Mouse (Mus musculus): ENCODE data around the gene Amph. TPM values are rescaled to one million over a fixed set of nuclear protein-coding genes. Genes with fewer than 3 reads are reported as not detected.

The Amph gene
- polyA plus RNA-seq, 1 experiment from 2014 or later, result 103 TPM

- Histone ChIP-seq H3K4me1 (ENCODE audit: control insufficient read depth, insufficient read depth, low read length) (no peaks in the 10 kb centered on the region), H3K4me2 (ENCODE audit: low read depth, low read length) (no peak overlapping the region), H3K4me3 (ENCODE audit: low read depth, low read length) (no peak overlapping the region), H3K27me3 (ENCODE audit: control insufficient read depth, insufficient read depth, low read length) (no peaks in the 10 kb centered on the region), H3K9ac (replicated peaks; ENCODE audit: low read depth, low read length) (no peak overlapping the region), H3K27ac (ENCODE audit: low read depth, low read length) (no peak overlapping the region), H3K36me3 (ENCODE audit: control insufficient read depth, insufficient read depth, low read length) (no peaks in the 10 kb centered on the region), H3K9me3 (ENCODE audit: control insufficient read depth, low read length) (no peaks in the 10 kb centered on the region)
- 70% methylated on average over 3 of the region's 3 CpGs for WGBS
- ATAC-seq (ENCODE audit: low read depth), result no peak
Measured at GRCm38 (mm10) chr13:19008440-19008839, 60.4 kb downstream of the Amph start.

- no peaks in the 10 kb centered on the region for H3K9me3 ChIP-seq (ENCODE audit: control insufficient read depth, low read length)
- no peaks in the 10 kb centered on the region for H3K27me3 ChIP-seq (ENCODE audit: control insufficient read depth, insufficient read depth, low read length)
- H3K4me1 ChIP-seq (ENCODE audit: control insufficient read depth, insufficient read depth, low read length), result no peaks in the 10 kb centered on the region
- no peaks in the 10 kb centered on the region for H3K36me3 ChIP-seq (ENCODE audit: control insufficient read depth, insufficient read depth, low read length)
- H3K9ac ChIP-seq (replicated peaks; ENCODE audit: low read depth, low read length), result no peak overlapping the region
- H3K4me2 ChIP-seq (ENCODE audit: low read depth, low read length), result no peak overlapping the region
- no peak overlapping the region for H3K27ac ChIP-seq (ENCODE audit: low read depth, low read length)
- 90% methylated on average over 4 of the region's 4 CpGs for WGBS
- no peak overlapping the region for H3K4me3 ChIP-seq (ENCODE audit: low read depth, low read length)
- ATAC-seq (ENCODE audit: low read depth), result no peak
Measured at GRCm38 (mm10) chr13:19014825-19015375, 66.9 kb downstream of the Amph start.

- Histone ChIP-seq H3K27ac (ENCODE audit: low read depth, low read length) (no peak overlapping the region), H3K36me3 (ENCODE audit: control insufficient read depth, insufficient read depth, low read length) (no peaks in the 10 kb centered on the region), H3K4me1 (ENCODE audit: control insufficient read depth, insufficient read depth, low read length) (no peaks in the 10 kb centered on the region), H3K4me3 (ENCODE audit: low read depth, low read length) (no peak overlapping the region), H3K9ac (replicated peaks; ENCODE audit: low read depth, low read length) (no peak overlapping the region), H3K27me3 (ENCODE audit: control insufficient read depth, insufficient read depth, low read length) (no peaks in the 10 kb centered on the region), H3K4me2 (ENCODE audit: low read depth, low read length) (no peak overlapping the region), H3K9me3 (ENCODE audit: control insufficient read depth, low read length) (no peaks in the 10 kb centered on the region)
- WGBS, result 66% methylated on average over 2 of the region's 2 CpGs
- no peak for ATAC-seq (ENCODE audit: low read depth)
Measured at GRCm38 (mm10) chr13:19021529-19021928, 73.5 kb downstream of the Amph start.

- no peak for ATAC-seq (ENCODE audit: low read depth)
- no peak overlapping the region for H3K9ac ChIP-seq (replicated peaks; ENCODE audit: low read depth, low read length)
- no peak overlapping the region for H3K4me3 ChIP-seq (ENCODE audit: low read depth, low read length)
- H3K4me1 ChIP-seq (ENCODE audit: control insufficient read depth, insufficient read depth, low read length), result no peaks in the 10 kb centered on the region
- no peak overlapping the region for H3K4me2 ChIP-seq (ENCODE audit: low read depth, low read length)
- no peaks in the 10 kb centered on the region for H3K36me3 ChIP-seq (ENCODE audit: control insufficient read depth, insufficient read depth, low read length)
- 72% methylated on average over 3 of the region's 3 CpGs for WGBS
- no peaks in the 10 kb centered on the region for H3K27me3 ChIP-seq (ENCODE audit: control insufficient read depth, insufficient read depth, low read length)
- no peak overlapping the region for H3K27ac ChIP-seq (ENCODE audit: low read depth, low read length)
- no peaks in the 10 kb centered on the region for H3K9me3 ChIP-seq (ENCODE audit: control insufficient read depth, low read length)
Measured at GRCm38 (mm10) chr13:19022310-19022709, 74.3 kb downstream of the Amph start.

- peak; percentile 35; the same call in 1 of the 2 replicates for ATAC-seq (ENCODE audit: low read depth)
- H3K9ac ChIP-seq (replicated peaks; ENCODE audit: low read depth, low read length), result no peak overlapping the region
- H3K4me1 ChIP-seq (ENCODE audit: control insufficient read depth, insufficient read depth, low read length), result no peaks in the 10 kb centered on the region
- H3K4me3 ChIP-seq (ENCODE audit: low read depth, low read length), result no peak overlapping the region
- H3K36me3 ChIP-seq (ENCODE audit: control insufficient read depth, insufficient read depth, low read length), result no peaks in the 10 kb centered on the region
- no peaks in the 10 kb centered on the region for H3K27me3 ChIP-seq (ENCODE audit: control insufficient read depth, insufficient read depth, low read length)
- H3K4me2 ChIP-seq (ENCODE audit: low read depth, low read length), result no peak overlapping the region
- H3K27ac ChIP-seq (ENCODE audit: low read depth, low read length), result no peak overlapping the region
- no peaks in the 10 kb centered on the region for H3K9me3 ChIP-seq (ENCODE audit: control insufficient read depth, low read length)
- 76% methylated on average over 2 of the region's 2 CpGs for WGBS
Measured at GRCm38 (mm10) chr13:19025091-19025688, 77.2 kb downstream of the Amph start.

GRCm38 (mm10) chr13:19025906-19026305 lies 77.9 kb downstream of the Amph start:
- Histone ChIP-seq H3K9me3 (ENCODE audit: control insufficient read depth, low read length) (no peaks in the 10 kb centered on the region), H3K9ac (replicated peaks; ENCODE audit: low read depth, low read length) (no peak overlapping the region), H3K4me3 (ENCODE audit: low read depth, low read length) (no peak overlapping the region), H3K4me2 (ENCODE audit: low read depth, low read length) (no peak overlapping the region), H3K4me1 (ENCODE audit: control insufficient read depth, insufficient read depth, low read length) (no peaks in the 10 kb centered on the region), H3K27ac (ENCODE audit: low read depth, low read length) (no peak overlapping the region), H3K36me3 (ENCODE audit: control insufficient read depth, insufficient read depth, low read length) (no peaks in the 10 kb centered on the region), H3K27me3 (ENCODE audit: control insufficient read depth, insufficient read depth, low read length) (no peaks in the 10 kb centered on the region)
- ATAC-seq (ENCODE audit: low read depth), result no peak
- WGBS, result 93% methylated on average over 4 of the region's 4 CpGs

GRCm38 (mm10) chr13:19026923-19027322 lies 78.9 kb downstream of the Amph start:
- H3K4me2 ChIP-seq (ENCODE audit: low read depth, low read length), result no peak overlapping the region
- no peaks in the 10 kb centered on the region for H3K27me3 ChIP-seq (ENCODE audit: control insufficient read depth, insufficient read depth, low read length)
- WGBS, result 84% methylated on average over 3 of the region's 3 CpGs
- H3K4me3 ChIP-seq (ENCODE audit: low read depth, low read length), result no peak overlapping the region
- no peaks in the 10 kb centered on the region for H3K36me3 ChIP-seq (ENCODE audit: control insufficient read depth, insufficient read depth, low read length)
- H3K4me1 ChIP-seq (ENCODE audit: control insufficient read depth, insufficient read depth, low read length), result 0 out of 2 replicates have a peak, but pooled peaks cover 3% of the 10 kb centered on the region
- H3K9ac ChIP-seq (replicated peaks; ENCODE audit: low read depth, low read length), result no peak overlapping the region
- no peak for ATAC-seq (ENCODE audit: low read depth)
- H3K27ac ChIP-seq (ENCODE audit: low read depth, low read length), result no peak overlapping the region
- H3K9me3 ChIP-seq (ENCODE audit: control insufficient read depth, low read length), result no peaks in the 10 kb centered on the region

- Histone ChIP-seq H3K4me2 (ENCODE audit: low read depth, low read length) (no peak overlapping the region), H3K36me3 (ENCODE audit: control insufficient read depth, insufficient read depth, low read length) (no peaks in the 10 kb centered on the region), H3K9ac (replicated peaks; ENCODE audit: low read depth, low read length) (no peak overlapping the region), H3K27ac (ENCODE audit: low read depth, low read length) (no peak overlapping the region), H3K4me1 (ENCODE audit: control insufficient read depth, insufficient read depth, low read length) (0 out of 2 replicates have a peak, but pooled peaks cover 3% of the 10 kb centered on the region), H3K4me3 (ENCODE audit: low read depth, low read length) (no peak overlapping the region), H3K9me3 (ENCODE audit: control insufficient read depth, low read length) (no peaks in the 10 kb centered on the region), H3K27me3 (ENCODE audit: control insufficient read depth, insufficient read depth, low read length) (no peaks in the 10 kb centered on the region)
- no peak for ATAC-seq (ENCODE audit: low read depth)
- WGBS, result 76% methylated on average over 6 of the region's 6 CpGs
Measured at GRCm38 (mm10) chr13:19027766-19028350, 79.9 kb downstream of the Amph start.

- ATAC-seq (ENCODE audit: low read depth), result peak; percentile 68; the same call in 1 of the 2 replicates
- 53% methylated on average over 8 of the region's 8 CpGs for WGBS
Measured at GRCm38 (mm10) chr13:19031916-19032688, 84.1 kb downstream of the Amph start.

More at GRCm38 (mm10) chr13:19031916-19032688, 84.1 kb downstream of the Amph start:
- H3K4me1 ChIP-seq (ENCODE audit: control insufficient read depth, insufficient read depth, low read length), result 0 out of 2 replicates have a peak, but pooled peaks cover 3% of the 10 kb centered on the region
- H3K4me2 ChIP-seq (ENCODE audit: low read depth, low read length), result no peak overlapping the region
- no peak overlapping the region for H3K9ac ChIP-seq (replicated peaks; ENCODE audit: low read depth, low read length)
- no peaks in the 10 kb centered on the region for H3K36me3 ChIP-seq (ENCODE audit: control insufficient read depth, insufficient read depth, low read length)
- no peaks in the 10 kb centered on the region for H3K27me3 ChIP-seq (ENCODE audit: control insufficient read depth, insufficient read depth, low read length)
- no peak overlapping the region for H3K4me3 ChIP-seq (ENCODE audit: low read depth, low read length)
- H3K9me3 ChIP-seq (ENCODE audit: control insufficient read depth, low read length), result no peaks in the 10 kb centered on the region
- peak overlapping the region; percentile 48 for H3K27ac ChIP-seq (ENCODE audit: low read depth, low read length)
